16 mouse cellular contexts compared by ENCODE assay signal in the genomic region with DNA sequence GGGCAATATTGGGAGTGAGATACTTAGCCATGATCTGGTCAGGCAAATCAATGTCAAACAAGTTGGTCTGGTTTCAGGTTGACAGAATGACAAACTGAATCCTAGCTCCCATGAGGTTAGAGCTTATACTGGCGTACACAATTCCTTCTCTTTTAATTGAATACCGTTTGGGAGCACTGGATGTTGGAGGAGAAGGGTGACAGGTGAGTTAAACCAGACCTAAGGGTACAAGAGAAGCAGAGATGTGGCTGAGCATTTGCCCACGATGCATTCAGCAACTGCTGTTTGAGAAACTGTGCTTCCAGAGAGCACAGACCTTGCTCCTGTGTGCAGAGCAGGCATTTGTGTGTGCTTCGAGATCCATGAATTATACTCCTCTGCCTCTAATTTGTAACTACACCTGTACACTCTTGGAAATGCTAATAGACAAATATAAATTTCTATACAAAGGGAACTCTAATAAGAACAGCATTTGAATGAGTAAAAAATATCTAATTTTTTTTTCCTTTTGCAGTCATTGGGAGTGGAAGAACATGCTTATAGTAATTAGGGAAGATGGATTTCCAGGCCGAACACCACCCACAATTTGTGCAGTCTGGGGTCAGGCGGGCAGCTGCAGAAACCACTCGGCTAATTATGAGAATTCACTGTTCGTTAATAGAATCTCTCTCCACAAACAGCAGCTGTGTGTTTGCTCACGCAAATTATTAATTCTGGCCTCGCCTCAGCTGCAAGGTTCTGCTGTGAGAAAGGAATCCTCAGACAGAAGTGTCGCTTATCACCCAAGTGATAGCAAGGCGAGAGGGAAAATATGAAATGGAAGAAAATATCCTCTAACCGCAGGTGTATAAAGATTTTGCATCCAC.
DNase-seq lines count a peak whose midpoint lies in the region; ATAC-seq and TF ChIP-seq lines count a peak whose summit lies in the region.
"Had no signal": no experiment of that assay in that cellular context is flagged by ENCODE, and none has a peak within 500 bp of the region (broad histone marks: within the 10 kb centered on the region; RNA-seq: fewer than 3 reads in every experiment).

No protein-coding gene starts in this region.

- no peaks in the 10 kb centered on the region for H3K36me3 ChIP-seq in embryonic facial prominence, embryonic 14.5 days (ENCODE audit: control insufficient read depth, insufficient read depth, low read length)
- no peaks in the 10 kb centered on the region for H3K36me3 ChIP-seq in hindbrain, embryonic 14.5 days (replicated peaks; ENCODE audit: control insufficient read depth, insufficient read depth)
- no peaks in the 10 kb centered on the region for H3K36me3 ChIP-seq in neural tube, embryonic 14.5 days (ENCODE audit: control insufficient read depth, insufficient read depth, low read length)
- H3K36me3 ChIP-seq in liver, postnatal 0 days (replicated peaks; ENCODE audit: insufficient read depth, low read length), result no peaks in the 10 kb centered on the region
- H3K36me3 ChIP-seq: embryonic facial prominence, embryonic 15.5 days; heart, embryonic 13.5 days; liver, embryonic 13.5 days had no signal

- no peaks in the 10 kb centered on the region for H3K9me3 ChIP-seq in embryonic facial prominence, embryonic 14.5 days (ENCODE audit: control insufficient read depth, low read length)
- H3K9me3 ChIP-seq in hindbrain, embryonic 14.5 days (ENCODE audit: control insufficient read depth, low read length), result no peaks in the 10 kb centered on the region
- H3K9me3 ChIP-seq in neural tube, embryonic 14.5 days (ENCODE audit: control insufficient read depth, low read length), result no peaks in the 10 kb centered on the region
- H3K9me3 ChIP-seq in liver, postnatal 0 days (ENCODE audit: low read length), result no peaks in the 10 kb centered on the region
- H3K9me3 ChIP-seq: embryonic facial prominence, embryonic 15.5 days; heart, embryonic 13.5 days; liver, embryonic 13.5 days had no signal

- H3K27me3 ChIP-seq in embryonic facial prominence, embryonic 14.5 days (replicated peaks; ENCODE audit: control insufficient read depth, insufficient read depth, low read length), result no peaks in the 10 kb centered on the region
- H3K27me3 ChIP-seq in hindbrain, embryonic 14.5 days (ENCODE audit: control insufficient read depth, insufficient read depth, low read length), result no peaks in the 10 kb centered on the region
- H3K27me3 ChIP-seq in neural tube, embryonic 14.5 days (ENCODE audit: control insufficient read depth, insufficient read depth, low read length), result no peaks in the 10 kb centered on the region
- no peaks in the 10 kb centered on the region for H3K27me3 ChIP-seq in liver, postnatal 0 days (ENCODE audit: insufficient read depth, low read length)
- H3K27me3 ChIP-seq: embryonic facial prominence, embryonic 15.5 days; heart, embryonic 13.5 days; liver, embryonic 13.5 days had no signal

- H3K27ac ChIP-seq in embryonic facial prominence, embryonic 14.5 days (replicated peaks; ENCODE audit: low read depth, low read length), result no peak overlapping the region
- peak overlapping the region; percentile 60 for H3K27ac ChIP-seq in hindbrain, embryonic 14.5 days
- H3K27ac ChIP-seq in neural tube, embryonic 14.5 days (ENCODE audit: low read depth, low read length), result peak overlapping the region; percentile 55
- H3K27ac ChIP-seq in liver, postnatal 0 days (ENCODE audit: low read depth), result no peak overlapping the region
- H3K27ac ChIP-seq: embryonic facial prominence, embryonic 15.5 days; heart, embryonic 13.5 days; liver, embryonic 13.5 days had no signal

- H3K4me3 ChIP-seq in embryonic facial prominence, embryonic 14.5 days (ENCODE audit: low read depth, low read length), result no peak overlapping the region
- no peak overlapping the region for H3K4me3 ChIP-seq in hindbrain, embryonic 14.5 days (replicated peaks; ENCODE audit: low read length)
- H3K4me3 ChIP-seq in neural tube, embryonic 14.5 days (ENCODE audit: low read depth, low read length), result no peak overlapping the region
- H3K4me3 ChIP-seq in liver, postnatal 0 days (ENCODE audit: low read depth, low read length), result no peak overlapping the region
- H3K4me3 ChIP-seq: embryonic facial prominence, embryonic 15.5 days; heart, embryonic 13.5 days; liver, embryonic 13.5 days; myocyte had no signal

- intact Hi-C loops in left cerebral cortex, postnatal 4 days (cut with DNase I), result no loop called here

- DNase-seq in left cerebral cortex, postnatal 4 days, result peak; percentile 36
- DNase-seq in left cerebral cortex, adult 18-20 months (ENCODE audit: low spot score in 2 of 2), result no peak
- no peak for DNase-seq in embryonic facial prominence, embryonic 14.5 days (ENCODE audit: low spot score)
- DNase-seq in hindbrain, embryonic 14.5 days (ENCODE audit: low spot score), result peak; percentile 57
- no peak for DNase-seq in liver
- no peak for DNase-seq in lung, postnatal 25 days (ENCODE audit: low spot score)
- no peak for DNase-seq in liver, postnatal 0 days
- DNase-seq: cerebellum, adult 9-11 months; kidney, postnatal 14 days; liver, embryonic 13.5 days; lung, postnatal 36 days had no signal

- TF ChIP-seq CTCF in liver, postnatal 0 days (IDR thresholded peaks at IDR 0.05; ENCODE audit: low read depth), result no peak

- 66% methylated on average over 13 of the region's 13 CpGs for WGBS in embryonic facial prominence, embryonic 14.5 days
- 33% methylated on average over 13 of the region's 13 CpGs for whole genome bisulfite sequencing in hindbrain, embryonic 14.5 days
- 29% methylated on average over 13 of the region's 13 CpGs for WGBS in neural tube, embryonic 14.5 days
- WGBS in liver, postnatal 0 days (ENCODE audit: insufficient replicate concordance), result 67% methylated on average over 13 of the region's 13 CpGs

- no peak overlapping the region for H3K9ac ChIP-seq in embryonic facial prominence, embryonic 14.5 days (ENCODE audit: low read depth, low read length)
- H3K9ac ChIP-seq in hindbrain, embryonic 14.5 days, result peak overlapping the region; percentile 38
- H3K9ac ChIP-seq in neural tube, embryonic 14.5 days (replicated peaks; ENCODE audit: low read depth, low read length), result no peak overlapping the region
- no peak overlapping the region for H3K9ac ChIP-seq in liver, postnatal 0 days (replicated peaks)
- H3K9ac ChIP-seq: embryonic facial prominence, embryonic 15.5 days; heart, embryonic 13.5 days; liver, embryonic 13.5 days had no signal

- H3K4me2 ChIP-seq in embryonic facial prominence, embryonic 14.5 days (ENCODE audit: low read depth, low read length), result no peak overlapping the region
- H3K4me2 ChIP-seq in hindbrain, embryonic 14.5 days (replicated peaks), result 0 out of 2 replicates have a peak overlapping the region, but pooled peaks have one; percentile 22
- H3K4me2 ChIP-seq in neural tube, embryonic 14.5 days (ENCODE audit: low read depth, low read length), result no peak overlapping the region
- no peak overlapping the region for H3K4me2 ChIP-seq in liver, postnatal 0 days (ENCODE audit: low read depth, low read length)
- H3K4me2 ChIP-seq: embryonic facial prominence, embryonic 15.5 days; heart, embryonic 13.5 days; liver, embryonic 13.5 days had no signal

- H3K4me1 ChIP-seq in embryonic facial prominence, embryonic 14.5 days (ENCODE audit: control insufficient read depth, insufficient read depth, low read length), result peaks cover 4% of the 10 kb centered on the region; the same call in 1 of the 2 replicates
- H3K4me1 ChIP-seq in hindbrain, embryonic 14.5 days (replicated peaks; ENCODE audit: control insufficient read depth, insufficient read depth, low read length), result peaks cover 15% of the 10 kb centered on the region
- H3K4me1 ChIP-seq in neural tube, embryonic 14.5 days (ENCODE audit: control insufficient read depth, insufficient read depth, low read length), result 0 out of 2 replicates have a peak, but pooled peaks cover 6% of the 10 kb centered on the region
- H3K4me1 ChIP-seq in liver, postnatal 0 days (ENCODE audit: insufficient read depth), result no peaks in the 10 kb centered on the region
- H3K4me1 ChIP-seq: liver, embryonic 13.5 days had no signal

- ATAC-seq in embryonic facial prominence, embryonic 14.5 days (ENCODE audit: low read depth), result peak; percentile 41; the same call in 1 of the 2 replicates
- peak; percentile 60 for ATAC-seq in hindbrain, embryonic 14.5 days (ENCODE audit: low FRiP score)
- peak; percentile 46; the same call in 1 of the 2 replicates for ATAC-seq in neural tube, embryonic 14.5 days (ENCODE audit: low read depth)
- ATAC-seq in liver, postnatal 0 days, result no peak
- ATAC-seq: inflammation-experienced regulatory T-cells, adult 6 months had no signal

- TF ChIP-seq EP300 in liver, postnatal 0 days (IDR thresholded peaks at IDR 0.05; ENCODE audit: low read depth), result no peak

Comparison
In these comparisons a context has a peak if more than half of its experiments do, and no peak if none do; other contexts are left out.
1. DNase-seq: peak in left cerebral cortex, postnatal 4 days (single experiment) and hindbrain, embryonic 14.5 days (single experiment); none in left cerebral cortex, adult 18-20 months (0 of 2), embryonic facial prominence, embryonic 14.5 days (single experiment), liver (single experiment), lung, postnatal 25 days (single experiment) and liver, postnatal 0 days (single experiment).
2. H3K27ac ChIP-seq: peak in hindbrain, embryonic 14.5 days (single experiment) and neural tube, embryonic 14.5 days (single experiment); none in embryonic facial prominence, embryonic 14.5 days (single experiment) and liver, postnatal 0 days (single experiment).